Mouse (Mus musculus) A20 (cell line): ENCODE results near the gene Snrnp25.

Experiments
- DNase-seq: peaks from one replicate; pipeline ENCODE4 v3.0.0-alpha.2; 2011; ENCODE audit warnings: low read depth, low spot score

Gene Snrnp25

GRCm38 (mm10) chr11:32194626-32195025 lies 10.6 kb upstream of the Snrnp25 start:
- no peak for DNase-seq

- DNase-seq = peak; percentile 81
These were observed 9.2 kb upstream of the Snrnp25 start for GRCm38 (mm10) chr11:32195867-32196540.

GRCm38 (mm10) chr11:32196727-32197126 lies 8.5 kb upstream of the Snrnp25 start:
- DNase-seq = peak; percentile 70

GRCm38 (mm10) chr11:32197766-32198165 lies 7.4 kb upstream of the Snrnp25 start:
- peak; percentile 56 for DNase-seq

- DNase-seq = peak; percentile 70
These were observed 6.8 kb upstream of the Snrnp25 start for GRCm38 (mm10) chr11:32198256-32198955.

- DNase-seq = peak; percentile 85
These were observed 6.0 kb upstream of the Snrnp25 start for GRCm38 (mm10) chr11:32199230-32199629.

- peak; percentile 88 for DNase-seq
These were observed 5.1 kb upstream of the Snrnp25 start, which contains the start of gene Il9r for GRCm38 (mm10) chr11:32200075-32200601. Gene Il9r, minus strand, starts transcription at chr11:32200279.

- peak; percentile 69 for DNase-seq
These were observed 4.2 kb upstream of the Snrnp25 start for GRCm38 (mm10) chr11:32200992-32201391.

- DNase-seq = peak; percentile 93
These were observed 3.1 kb upstream of the Snrnp25 start for GRCm38 (mm10) chr11:32201922-32202685.

GRCm38 (mm10) chr11:32210623-32211022 lies 5.4 kb downstream of the Snrnp25 start:
- DNase-seq = no peak

GRCm38 (mm10) chr11:32215372-32216162 lies 10.4 kb downstream of the Snrnp25 start:
- DNase-seq = no peak

- DNase-seq = peak; percentile 79
These were observed 11.6 kb downstream of the Snrnp25 start for GRCm38 (mm10) chr11:32216851-32217250.

- no peak for DNase-seq
These were observed 13.4 kb downstream of the Snrnp25 start for GRCm38 (mm10) chr11:32218501-32219050.

GRCm38 (mm10) chr11:32219287-32219686 lies 14.1 kb downstream of the Snrnp25 start:
- no peak for DNase-seq

- DNase-seq = no peak
These were observed 15.5 kb downstream of the Snrnp25 start for GRCm38 (mm10) chr11:32220607-32221224.

- peak; percentile 84 for DNase-seq
These were observed 16.2 kb downstream of the Snrnp25 start for GRCm38 (mm10) chr11:32221225-32221950.

- no peak for DNase-seq
These were observed 16.8 kb downstream of the Snrnp25 start, which contains the start of gene Rhbdf1 for GRCm38 (mm10) chr11:32221951-32222409. Gene Rhbdf1, minus strand, starts transcription at chr11:32222300.

GRCm38 (mm10) chr11:32222570-32223194 lies 17.5 kb downstream of the Snrnp25 start:
- peak; percentile 94 for DNase-seq
